Mouse (Mus musculus): ENCODE measurements at regions not wholly inside any gene's neighbourhood (a gene's known extent, or its start where the extent isn't known, plus 50 kb on each side); places are given as distances from the start of the nearest gene placed in this dataset.
A peak's percentile ranks its signal among the peaks of the same experiment; 100 is the strongest.

DNA sequence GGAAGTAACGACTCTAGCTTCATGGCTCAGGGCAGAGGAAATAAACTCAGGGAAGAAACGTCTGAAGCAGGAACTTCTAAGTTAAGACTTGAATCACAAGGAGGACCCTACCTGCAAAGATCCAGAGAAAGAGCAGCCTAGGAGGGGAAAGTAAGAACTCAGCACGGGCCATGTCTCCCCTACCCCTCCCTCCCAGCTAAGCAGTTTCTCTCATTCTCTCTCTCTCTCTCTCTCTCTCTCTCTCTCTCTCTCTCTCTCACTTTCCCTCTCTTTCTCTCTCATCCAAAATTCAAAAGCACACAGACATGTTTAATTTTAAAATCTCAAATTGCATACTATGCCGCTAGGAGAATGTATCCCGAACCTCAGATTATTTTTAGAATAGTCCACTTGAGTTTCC, 267.3 kb downstream of the Dhx15 start:
- no peak for DNase-seq (ENCODE audit: low read depth, low spot score)

DNA sequence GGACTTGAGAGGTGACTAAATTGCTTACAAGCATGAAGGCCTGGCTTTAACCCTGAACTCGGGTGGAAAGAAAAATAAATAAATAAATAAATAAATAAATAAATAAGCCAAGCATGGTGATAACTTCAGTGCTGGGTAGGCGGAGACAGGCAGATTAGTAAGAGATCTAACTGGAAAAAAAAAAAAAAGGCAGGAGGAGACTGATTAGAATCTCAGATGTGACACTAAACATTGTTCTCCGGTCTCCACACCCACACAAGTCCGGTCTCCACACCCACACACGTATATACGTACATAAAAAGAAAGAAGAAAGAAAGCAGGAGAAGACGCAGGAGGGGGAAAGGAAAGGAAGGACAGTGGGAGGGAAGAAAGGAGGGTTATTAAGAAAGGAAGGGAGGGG, 267.8 kb downstream of the Dhx15 start:
- no peak for DNase-seq (ENCODE audit: low read depth, low spot score)

DNA sequence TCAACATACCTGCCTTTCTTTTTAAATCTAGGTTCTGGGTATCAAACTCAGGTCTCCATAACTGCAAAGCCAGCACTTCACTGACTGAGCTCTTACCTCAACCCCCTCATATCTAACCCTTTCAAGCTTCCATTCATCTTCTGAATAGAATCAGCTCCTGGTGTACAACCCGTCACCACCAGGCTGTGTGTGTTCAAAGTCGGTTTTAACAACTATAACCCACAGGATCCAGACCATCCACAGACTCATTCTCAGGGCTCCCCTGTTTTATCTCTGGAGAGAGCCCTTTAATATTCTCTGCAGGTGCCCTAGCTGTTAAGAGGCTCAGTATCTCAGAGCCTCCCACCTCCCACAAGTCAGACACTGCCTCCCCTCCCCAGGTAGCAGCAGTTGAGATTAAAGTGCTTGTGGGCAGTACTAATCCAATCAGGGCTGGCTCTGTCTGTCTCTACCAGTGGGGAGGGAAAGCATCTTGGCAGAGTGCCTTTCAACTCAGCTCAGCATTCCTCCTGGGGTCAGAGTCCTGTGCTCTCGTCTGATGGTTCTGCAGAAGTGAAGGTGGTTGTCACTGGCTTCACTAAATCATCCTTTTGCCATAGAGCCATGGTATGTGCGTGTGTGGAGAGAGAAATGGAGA, 272.4 kb downstream of the Dhx15 start:
- no peak for DNase-seq (ENCODE audit: low read depth, low spot score)

DNA sequence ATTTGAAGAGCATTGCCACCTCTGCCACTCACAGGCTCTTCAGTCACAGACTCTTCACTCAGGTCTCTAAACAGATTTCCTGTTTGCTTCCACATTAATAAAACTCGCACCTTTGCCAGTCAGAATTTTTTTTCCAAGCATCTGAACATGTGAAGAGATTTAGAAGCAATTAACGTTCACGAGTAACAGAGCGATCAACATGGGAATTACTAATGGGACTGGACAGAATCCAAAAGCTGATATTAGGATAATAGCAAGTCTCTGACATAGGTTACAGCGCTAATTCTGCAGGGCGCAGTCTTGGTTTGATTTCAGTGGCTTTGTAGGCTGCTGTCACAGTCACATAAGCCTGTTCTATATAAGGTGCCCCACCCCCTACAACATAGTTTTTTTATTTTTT, 275.6 kb downstream of the Dhx15 start:
- DNase-seq (ENCODE audit: low read depth, low spot score), result no peak

DNA sequence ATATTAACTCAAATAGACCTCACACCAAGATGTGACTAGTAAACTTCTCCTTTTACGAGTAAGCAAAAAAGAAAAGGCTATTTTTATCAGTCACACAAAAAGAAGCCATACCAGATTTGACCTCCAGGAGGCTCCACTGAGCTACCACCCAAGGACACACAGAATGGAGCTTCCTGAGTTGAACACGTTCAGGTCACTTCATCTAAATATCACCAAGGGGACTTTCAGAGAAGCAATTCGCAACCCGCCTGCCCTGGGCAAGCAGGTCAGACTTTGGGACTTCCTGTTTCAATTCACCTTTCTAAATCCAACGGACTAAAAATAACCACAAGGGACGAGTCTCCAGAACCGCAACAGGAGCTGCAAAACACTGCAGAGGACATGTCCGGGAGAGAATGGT, 281.5 kb downstream of the Dhx15 start:
- DNase-seq (ENCODE audit: low read depth, low spot score), result peak; percentile 4

DNA sequence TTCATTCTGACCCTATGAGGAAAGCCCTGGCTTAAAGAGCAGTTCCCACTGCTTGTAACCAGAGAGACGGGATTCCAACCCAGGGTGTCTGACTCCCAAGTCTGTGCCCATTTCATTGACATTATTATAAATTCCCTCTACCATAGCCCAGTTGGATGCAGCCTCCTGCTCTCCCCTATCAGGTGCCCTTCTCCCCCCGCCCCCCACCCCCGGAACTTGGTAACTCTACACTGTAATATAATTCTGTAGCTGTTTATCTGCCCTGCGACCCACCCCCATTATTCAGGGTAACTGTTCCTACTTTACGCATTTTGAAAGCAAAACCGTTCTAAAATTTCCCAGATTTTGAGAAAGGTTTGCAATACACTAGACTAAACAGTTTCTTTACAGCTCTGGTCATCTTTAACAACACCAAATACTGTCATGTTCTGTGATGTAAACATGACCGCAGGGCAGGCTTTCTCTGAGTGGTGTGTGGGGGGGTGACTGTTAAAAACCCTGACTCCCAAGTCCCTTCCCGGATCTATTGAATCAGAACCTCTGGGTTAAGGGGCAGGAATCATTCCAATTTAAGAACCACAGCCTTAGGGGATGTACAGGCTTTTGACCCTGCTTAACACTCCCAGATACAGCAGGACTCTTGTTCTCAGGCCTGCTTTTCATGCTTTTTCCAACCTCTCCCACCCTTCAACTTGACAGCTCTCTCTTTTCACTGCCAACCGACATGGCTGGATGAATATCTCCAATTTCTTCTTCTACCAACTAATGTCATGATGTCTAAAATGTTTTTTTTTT, 283.8 kb downstream of the Dhx15 start:
- no peak for DNase-seq (ENCODE audit: low read depth, low spot score)

DNA sequence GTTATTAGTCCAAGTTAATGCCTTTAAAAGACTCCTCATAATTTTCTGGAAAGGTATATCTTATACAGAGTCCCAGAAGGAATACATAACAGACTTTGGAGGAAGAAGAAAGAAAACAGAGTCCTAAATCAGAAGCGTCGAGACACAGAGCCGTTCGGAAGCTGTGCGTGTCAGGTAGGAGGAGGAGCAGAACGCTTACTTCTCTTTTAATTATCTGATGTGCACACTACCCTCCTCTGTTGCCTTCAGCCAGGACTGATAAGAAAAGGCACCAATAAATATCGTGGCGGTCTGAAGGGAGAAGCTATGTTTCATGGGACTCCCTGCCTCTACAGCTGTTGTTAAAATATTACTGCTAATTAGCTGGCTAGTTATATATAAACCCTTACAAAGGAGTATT, 296.2 kb downstream of the Dhx15 start:
- DNase-seq (ENCODE audit: low read depth, low spot score), result peak; percentile 2

DNA sequence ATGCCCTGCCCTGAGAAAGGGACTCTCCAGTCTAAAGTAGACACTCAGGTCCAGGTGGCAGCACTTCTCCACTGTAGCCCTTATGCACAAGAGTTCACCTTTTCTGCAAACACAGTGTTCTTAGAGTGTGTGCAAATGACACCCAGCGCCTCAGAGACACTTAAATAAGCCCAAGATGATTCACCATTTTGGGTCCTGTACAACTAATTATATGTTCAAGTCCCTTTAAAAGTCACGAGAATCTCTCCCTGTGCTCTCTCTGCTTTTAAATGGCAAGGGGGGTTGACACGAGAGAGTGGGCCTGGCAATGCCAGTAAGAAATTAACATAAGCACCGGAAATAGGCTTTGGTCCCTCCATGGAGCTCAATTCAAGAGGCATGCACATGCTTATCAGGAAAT, 299.0 kb downstream of the Dhx15 start:
- no peak for DNase-seq (ENCODE audit: low read depth, low spot score)

DNA sequence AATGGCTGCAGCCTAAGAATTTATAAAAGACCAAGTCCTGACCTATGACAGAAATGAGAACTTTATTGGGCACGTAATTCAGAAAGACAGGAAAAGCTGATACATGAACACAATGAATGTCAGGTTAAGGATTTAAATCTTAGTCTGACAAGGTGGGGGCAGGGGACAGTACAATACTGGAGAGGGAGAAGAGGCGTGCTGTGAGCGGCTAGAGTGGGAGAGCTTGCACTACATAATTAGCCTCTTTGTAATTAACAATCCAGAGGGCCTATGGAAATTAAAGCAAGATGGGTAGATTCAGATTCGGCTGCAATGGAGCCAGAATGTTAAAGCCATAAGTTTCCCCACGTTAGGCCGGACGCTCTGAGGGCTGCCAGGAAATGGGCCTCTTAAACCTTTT, 301.9 kb downstream of the Dhx15 start:
- DNase-seq (ENCODE audit: low read depth, low spot score), result no peak

DNA sequence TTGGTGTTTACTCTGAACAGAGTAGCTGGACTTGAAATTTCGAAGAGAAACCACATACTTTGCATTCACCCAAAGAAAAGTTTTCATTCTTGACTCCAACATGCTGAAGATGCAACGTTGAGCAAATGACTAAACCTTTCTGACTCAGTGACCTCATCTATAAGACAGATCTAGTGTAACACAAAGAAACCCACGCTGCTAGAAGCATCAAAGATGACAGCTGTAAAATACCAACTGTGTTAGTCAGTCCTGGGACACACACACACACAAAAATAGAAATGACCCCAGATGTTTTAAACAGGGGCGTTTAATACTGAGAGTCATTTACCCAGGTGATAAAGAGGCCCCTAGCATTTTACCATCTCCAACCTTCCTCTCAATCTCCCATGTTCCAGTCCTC, 307.7 kb downstream of the Dhx15 start:
- DNase-seq (ENCODE audit: low read depth, low spot score), result no peak

DNA sequence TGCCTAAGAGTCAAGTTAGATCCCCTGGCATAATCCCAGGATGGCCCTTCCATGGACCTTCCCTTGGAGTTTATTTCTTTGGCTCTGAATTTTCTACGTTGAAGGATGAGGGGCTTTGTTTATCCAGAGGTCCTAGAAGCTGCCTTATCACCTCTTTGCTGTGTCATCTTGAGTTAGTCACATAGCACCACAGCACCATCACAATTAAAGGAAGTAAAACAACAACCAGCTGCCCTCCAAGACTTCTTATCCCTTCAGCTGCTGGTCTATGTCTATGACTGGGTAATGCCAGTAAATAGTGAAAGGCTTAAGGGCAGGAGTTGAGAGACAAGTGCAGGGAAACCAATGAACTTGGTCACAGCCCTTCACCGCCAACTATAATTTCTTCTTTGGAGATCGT, 308.1 kb downstream of the Dhx15 start:
- DNase-seq (ENCODE audit: low read depth, low spot score), result no peak

DNA sequence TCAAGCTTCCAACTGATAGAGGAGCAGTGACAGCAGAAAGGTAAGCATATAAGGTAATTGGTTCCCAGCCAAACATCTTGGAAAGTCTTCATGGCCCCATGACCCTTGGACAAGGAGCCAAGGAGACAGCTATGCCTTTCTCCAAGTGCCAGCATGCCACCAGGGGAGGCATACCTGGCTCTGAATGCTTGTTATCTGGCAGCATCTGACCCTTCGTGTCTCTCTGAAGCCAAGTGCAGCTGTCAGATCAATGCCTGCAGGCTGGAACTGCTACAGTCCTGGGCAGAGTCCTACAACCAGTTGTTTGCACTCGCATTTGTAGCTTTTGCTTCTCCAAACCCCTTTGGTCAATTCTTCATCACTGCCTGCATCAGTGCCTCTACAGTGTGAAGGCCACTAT, 309.3 kb upstream of the Ppargc1a start:
- DNase-seq (ENCODE audit: low read depth, low spot score), result no peak

DNA sequence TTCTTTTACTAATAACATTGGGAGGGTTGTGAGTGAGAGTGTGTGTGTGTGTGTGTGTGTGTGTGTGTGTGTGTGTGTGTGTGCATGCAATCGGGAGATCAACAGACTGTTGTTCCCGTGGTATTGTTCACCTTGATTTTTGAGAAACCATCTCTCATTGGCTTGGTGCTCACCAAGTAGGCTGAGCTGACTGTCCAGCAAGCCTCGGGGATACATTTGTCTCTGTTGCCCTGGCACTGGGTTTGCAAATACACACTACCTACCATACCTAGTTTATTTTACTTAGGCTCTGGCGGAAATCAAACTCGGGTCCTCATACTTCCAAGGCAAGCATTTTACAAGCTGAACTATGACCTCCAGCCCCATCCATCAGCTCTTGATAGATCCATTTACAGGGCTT, 306.0 kb upstream of the Ppargc1a start:
- DNase-seq (ENCODE audit: low read depth, low spot score), result no peak

DNA sequence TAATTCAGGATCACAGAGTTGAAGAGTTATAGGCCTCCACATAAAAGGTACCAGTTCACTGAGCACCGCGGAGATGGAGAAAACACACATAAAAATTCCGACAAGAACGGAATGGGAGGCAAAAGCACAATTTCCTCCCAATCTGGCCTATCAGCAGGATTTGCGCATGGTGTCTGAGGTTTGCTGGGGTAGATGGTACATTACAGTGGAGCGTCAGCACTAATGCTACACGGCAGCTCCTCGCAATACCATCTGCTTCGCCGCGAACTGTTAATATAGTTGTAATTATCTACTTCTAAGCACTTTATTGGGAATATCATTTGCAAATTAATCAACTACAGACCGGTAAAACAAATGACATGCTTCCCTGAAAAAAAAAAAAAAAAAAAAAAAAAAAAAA, 304.2 kb upstream of the Ppargc1a start:
- no peak for DNase-seq (ENCODE audit: low read depth, low spot score)

DNA sequence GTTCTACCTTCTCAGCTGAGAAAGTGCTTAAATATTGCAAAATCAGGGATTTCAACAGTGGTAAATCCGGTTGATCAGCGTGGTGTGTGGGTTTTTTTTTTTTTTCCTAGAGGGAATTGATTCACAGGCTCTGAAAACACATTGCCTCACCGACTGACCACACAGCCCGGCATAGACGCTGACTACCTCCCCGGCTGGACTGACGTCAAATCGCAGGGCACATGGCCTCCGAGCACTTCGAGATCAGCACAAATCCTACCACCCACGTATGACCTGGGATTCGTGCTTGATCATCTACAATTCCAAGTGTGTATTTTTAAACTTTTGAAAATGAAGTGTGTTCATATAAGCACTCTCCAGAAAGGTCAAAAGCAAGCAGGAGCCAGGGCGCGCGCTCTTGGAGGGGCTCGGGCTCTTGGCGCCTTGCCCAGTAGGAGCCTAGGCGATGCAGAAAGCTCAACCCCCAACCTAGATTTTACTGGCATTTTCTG, 300.7 kb upstream of the Ppargc1a start:
- DNase-seq (ENCODE audit: low read depth, low spot score), result no peak

DNA sequence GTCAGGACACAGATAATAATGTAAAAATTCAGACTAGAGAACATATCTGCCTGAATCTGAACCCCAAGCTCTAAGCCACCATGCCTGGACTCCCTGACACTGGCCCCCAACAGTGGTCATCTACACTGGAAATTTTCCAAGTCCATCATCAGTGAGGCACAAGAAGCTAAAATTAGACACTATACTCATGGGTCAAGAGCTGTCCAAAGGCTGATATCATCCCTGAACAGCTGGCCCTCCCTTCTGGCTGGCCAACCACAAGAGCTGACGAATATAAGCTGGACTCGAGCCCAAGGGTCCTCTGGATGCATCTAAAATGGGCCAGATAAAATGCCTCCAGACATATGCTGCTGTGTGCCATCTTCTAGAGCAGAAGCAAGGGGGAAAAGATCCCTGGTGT, 298.5 kb upstream of the Ppargc1a start:
- DNase-seq (ENCODE audit: low read depth, low spot score), result no peak

DNA sequence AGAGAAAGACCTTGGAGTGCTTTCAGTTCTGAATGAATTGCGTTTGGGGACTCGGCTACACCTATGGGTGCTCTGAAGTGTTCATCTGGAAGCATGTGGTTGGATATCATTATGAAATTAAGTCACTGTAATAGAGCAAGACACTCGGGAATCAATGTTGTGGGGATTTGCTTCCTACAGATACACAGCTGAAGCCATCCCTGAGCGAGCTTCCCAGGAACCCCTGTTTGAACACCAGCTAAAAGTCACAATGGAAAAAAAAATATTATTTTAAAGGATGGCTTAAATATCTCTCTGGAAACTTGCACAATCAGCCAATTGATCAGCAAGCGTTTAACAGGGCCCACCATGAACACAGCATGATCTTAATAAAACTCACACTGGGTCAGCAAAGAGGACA, 293.0 kb upstream of the Ppargc1a start:
- DNase-seq (ENCODE audit: low read depth, low spot score), result no peak

DNA sequence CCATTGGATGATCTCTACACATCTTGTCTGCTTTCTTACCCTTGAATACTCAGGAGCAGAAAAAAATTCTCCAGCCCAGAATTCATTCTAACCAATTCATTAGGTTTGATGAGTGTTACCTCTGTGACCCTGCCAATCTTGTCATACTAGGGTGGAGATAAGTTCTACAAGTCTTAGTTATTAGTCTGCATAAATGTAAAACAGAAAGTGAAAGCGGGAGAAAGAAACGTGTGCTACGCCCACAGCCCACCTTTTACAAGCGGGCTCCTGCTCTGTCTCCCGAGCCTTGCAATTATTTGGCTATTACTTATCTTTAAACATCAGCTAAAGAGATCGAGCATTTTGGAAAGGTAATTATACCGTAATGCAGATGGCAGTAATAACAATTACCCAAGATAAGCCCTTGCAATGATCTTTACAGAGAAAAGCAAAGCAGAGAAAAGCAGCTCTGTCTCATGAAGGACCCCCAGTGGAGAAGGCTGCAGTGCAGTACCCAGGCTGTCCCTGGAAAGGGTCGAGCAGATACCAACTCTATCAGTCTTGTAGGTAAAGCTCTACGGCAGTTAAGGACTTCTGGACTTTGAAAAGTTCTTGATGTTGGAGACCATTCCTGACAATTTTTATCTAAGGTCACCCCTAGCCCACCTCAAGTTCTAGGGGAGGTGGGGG, 286.1 kb upstream of the Ppargc1a start:
- DNase-seq (ENCODE audit: low read depth, low spot score), result no peak

DNA sequence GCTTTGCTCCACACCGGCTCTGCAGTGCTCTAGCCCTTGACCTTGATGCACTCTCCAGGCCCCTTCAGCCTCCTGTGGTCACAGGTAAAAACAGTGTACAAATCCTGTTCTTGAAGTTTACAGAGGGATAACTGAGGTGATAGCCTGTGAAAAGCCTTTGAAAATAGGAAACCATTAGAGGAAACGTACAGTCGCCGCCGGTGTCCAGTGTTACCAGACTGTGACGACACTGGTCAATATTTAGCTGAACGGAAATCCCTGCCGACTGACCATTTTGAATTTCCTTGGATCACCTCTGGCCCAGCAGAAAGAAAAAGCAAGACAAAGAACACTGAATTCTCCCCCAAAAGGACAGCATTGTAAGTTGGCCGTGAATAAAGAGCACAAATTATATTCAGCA, 282.6 kb upstream of the Ppargc1a start:
- no peak for DNase-seq (ENCODE audit: low read depth, low spot score)

DNA sequence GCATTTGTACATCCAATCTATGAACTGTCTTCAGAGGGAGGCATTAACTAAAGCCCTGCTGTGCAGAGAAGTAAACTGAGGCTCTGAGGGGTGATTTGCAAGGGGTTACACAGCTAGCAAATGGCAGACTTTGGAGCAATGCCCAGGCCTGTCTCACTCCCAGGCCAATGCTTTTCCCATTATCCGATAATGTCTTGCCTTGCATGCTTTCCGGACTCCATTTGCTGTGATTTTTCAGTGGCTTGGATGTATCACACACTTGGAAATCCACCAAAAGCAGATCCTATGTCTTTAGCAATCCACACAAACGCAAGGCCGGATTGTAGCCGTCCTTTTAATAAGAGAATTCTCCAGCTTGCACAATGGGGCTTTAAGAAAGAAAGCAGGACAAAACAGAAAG, 281.7 kb upstream of the Ppargc1a start:
- no peak for DNase-seq (ENCODE audit: low read depth, low spot score)

DNA sequence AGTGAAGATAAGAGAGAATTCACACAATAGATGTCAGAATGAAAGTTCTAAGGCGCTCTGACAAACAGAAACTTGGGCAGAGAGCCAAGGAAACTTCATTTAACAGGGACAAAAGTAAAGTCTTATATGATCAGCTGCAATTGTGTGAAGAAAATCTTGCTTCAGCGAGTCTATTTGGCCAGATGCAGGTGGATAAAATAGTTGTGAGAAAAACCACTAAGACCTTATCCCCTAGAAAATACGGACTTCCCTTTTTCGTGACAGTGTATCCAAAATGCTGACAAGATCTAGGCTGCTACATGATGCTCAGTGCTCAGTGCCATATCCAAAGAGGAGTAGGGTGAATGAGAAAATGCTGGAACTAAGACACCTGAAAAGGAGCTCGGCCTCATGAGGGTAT, 274.7 kb upstream of the Ppargc1a start:
- no peak for DNase-seq (ENCODE audit: low read depth, low spot score)

DNA sequence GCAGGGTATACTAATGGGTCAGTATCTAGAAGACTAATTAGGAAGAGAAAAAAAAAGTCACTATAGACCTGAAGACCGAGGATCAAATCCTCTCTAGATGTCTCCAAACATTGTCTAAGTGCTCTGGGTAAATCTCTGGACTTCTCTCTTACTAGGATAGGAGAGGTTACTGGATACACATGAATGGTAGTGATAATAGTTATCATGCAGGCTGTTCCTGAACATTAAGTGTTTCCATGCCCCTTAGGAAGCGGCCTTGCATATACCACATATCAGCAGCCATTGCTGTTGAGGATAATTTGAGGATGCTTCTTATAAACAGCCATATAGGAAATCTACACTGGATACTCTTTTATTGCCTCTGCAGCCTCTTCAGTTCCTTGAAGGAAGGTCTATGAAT, 274.2 kb upstream of the Ppargc1a start:
- no peak for DNase-seq (ENCODE audit: low read depth, low spot score)

Data from c-Kit-negative CD71-positive TER-119-positive erythroid progenitor cells, embryonic 14.5 days (primary cell).